Mouse (Mus musculus): ENCODE measurements around the gene Exosc5.

- TF ChIP-seq EP300 (IDR thresholded peaks at IDR 0.05; ENCODE audit: low read depth) (no peak), CTCF (IDR thresholded peaks at IDR 0.05; ENCODE audit: low read depth) (no peak)
Measured at GRCm38 (mm10) chr7:25620101-25620500, 38.9 kb upstream of the Exosc5 start.
